Mouse (Mus musculus) myocyte (in vitro differentiated cells): Measurements from ENCODE around the gene Irf6.

Experiments used
- CEBPB ChIP-seq: IDR thresholded peaks from 2 replicates; pipeline ENCODE4 v1.6.1; 2011; ENCODE audit warnings: mild to moderate bottlenecking, moderate library complexity; ENCODE audit not compliant: poor library complexity, insufficient read depth, severe bottlenecking
- MAX ChIP-seq: IDR thresholded peaks from one replicate; pipeline ENCODE4 v1.6.1; 2011; ENCODE audit warnings: low read depth, mild to moderate bottlenecking, control low read depth
- MYOG ChIP-seq, 3 experiments: IDR thresholded peaks; one replicate each; pipeline ENCODE4 v1.6.1; 2011; ENCODE audit warnings: control low read depth in 2 of 3, low read depth in 2 of 3, mild to moderate bottlenecking in 2 of 3; ENCODE audit not compliant: insufficient read length in 2 of 3, control insufficient read depth in 1 of 3, insufficient read depth in 1 of 3
- POLR2A ChIP-seq: IDR thresholded peaks from one replicate; pipeline ENCODE4 v1.6.1; 2011; ENCODE audit warnings: low read depth, mild to moderate bottlenecking, control low read depth, moderate library complexity; ENCODE audit not compliant: insufficient read length
- POLR2AphosphoS2 ChIP-seq: IDR thresholded peaks from one replicate; pipeline ENCODE4 v1.6.1; 2011; ENCODE audit warnings: low read depth, control low read depth; ENCODE audit not compliant: insufficient read length
- REST ChIP-seq: IDR thresholded peaks from one replicate; pipeline ENCODE4 v1.6.1; 2011; ENCODE audit warnings: mild to moderate bottlenecking, control low read depth, moderate library complexity; ENCODE audit not compliant: insufficient read depth, insufficient read length
- TCF12 ChIP-seq: IDR thresholded peaks from one replicate; pipeline ENCODE4 v1.6.1; 2011; ENCODE audit warnings: mild to moderate bottlenecking, control low read depth; ENCODE audit not compliant: poor library complexity, insufficient read depth, severe bottlenecking
- USF1 ChIP-seq: IDR thresholded peaks from one replicate; pipeline ENCODE4 v1.6.1; 2011; ENCODE audit warnings: low read depth, mild to moderate bottlenecking, control low read depth, moderate library complexity

GRCm38 (mm10) chr1:193151134-193151533, 1.8 kb upstream of the Irf6 start:
- TF ChIP-seq USF1 (no peak), POLR2AphosphoS2 (no peak), POLR2A (no peak), MYOG (IDR thresholded peaks at IDR 0.05; ENCODE audit: control insufficient read depth in 1 of 3, insufficient read depth in 1 of 3, insufficient read length in 2 of 3, low read depth in 2 of 3) (no peak), MAX (no peak), CEBPB (no peak), REST (no peak), TCF12 (no peak)
